Mouse (Mus musculus) frontal cortex, postnatal 25 days (tissue): ENCODE data around the gene Cntfr.
A peak's percentile ranks its signal among the peaks of the same experiment; 100 is the strongest.

Experiments
- DNase-seq, 2 experiments: peaks; one replicate each; pipeline ENCODE4 v3.0.0; 2022; ENCODE audit warnings: low spot score in 2 of 2

Cntfr gene

GRCm38 (mm10) chr4:41648157-41648556 lies 48.7 kb downstream of the Cntfr start:
- DNase-seq = no peak

- DNase-seq = no peak
Observed at GRCm38 (mm10) chr4:41645488-41645887, 51.4 kb downstream of the Cntfr start.

GRCm38 (mm10) chr4:41641199-41641822 lies 55.6 kb downstream of the Cntfr start:
- no peak for DNase-seq

DNA sequence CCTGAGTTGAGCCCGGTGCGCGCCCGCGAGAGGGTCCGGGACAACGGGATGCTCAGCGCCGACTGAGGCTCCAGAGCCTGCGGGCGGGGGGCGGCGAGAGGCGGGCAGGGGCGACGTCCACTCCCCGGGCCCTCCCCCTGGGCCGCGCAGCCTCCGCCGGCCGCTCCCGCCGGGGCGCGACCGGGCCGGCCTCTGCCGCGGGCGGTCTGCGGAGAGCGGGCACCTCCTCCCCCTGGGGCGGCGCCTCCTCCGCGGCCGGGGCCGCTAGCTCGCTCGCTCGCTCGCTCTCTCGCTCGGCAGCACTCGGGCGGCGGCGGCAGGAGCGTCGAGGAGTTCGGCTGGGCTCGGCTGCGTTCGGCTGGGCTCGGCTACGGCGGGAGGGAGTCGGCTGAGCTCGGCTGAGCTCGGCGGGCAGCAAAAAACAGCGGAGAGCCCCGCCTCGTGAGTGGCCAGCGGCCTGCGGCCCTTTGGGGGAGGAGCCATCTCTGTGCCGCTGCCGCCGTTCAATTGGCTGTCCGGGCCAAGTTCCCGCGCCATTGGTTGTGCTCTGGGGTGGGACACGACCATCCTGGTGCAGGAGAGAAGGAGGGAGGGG lies 56.9 kb downstream of the Cntfr start, which contains the start of gene Enho:
Gene Enho (minus strand): TSS at position 412 of the 595 bp plus-strand sequence.
- DNase-seq = peak; percentile 89 to 95

- no peak for DNase-seq
Observed at GRCm38 (mm10) chr4:41639214-41639841, 57.6 kb downstream of the Cntfr start.

DNA sequence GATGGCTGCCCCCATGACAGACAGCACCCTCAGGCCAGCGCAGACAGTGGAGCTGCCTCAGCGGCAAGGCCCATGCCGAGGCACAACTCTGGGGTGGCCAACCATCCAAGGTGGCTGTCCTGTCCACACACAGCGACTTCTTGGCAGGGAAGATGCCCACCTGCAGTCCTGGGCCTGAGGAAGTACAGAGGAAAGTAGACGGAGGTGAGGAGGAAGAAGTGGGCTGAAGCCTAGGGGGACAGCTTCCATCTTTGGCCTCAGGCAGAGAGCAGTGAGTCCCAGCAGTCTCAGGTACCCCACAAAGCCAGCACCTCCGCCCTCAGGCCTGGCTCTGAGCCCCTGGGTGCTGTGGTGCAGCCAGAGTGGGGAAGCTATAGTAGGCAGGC lies 58.1 kb downstream of the Cntfr start:
- DNase-seq = no peak

GRCm38 (mm10) chr4:41638186-41638731 lies 58.6 kb downstream of the Cntfr start:
- no peak for DNase-seq

DNA sequence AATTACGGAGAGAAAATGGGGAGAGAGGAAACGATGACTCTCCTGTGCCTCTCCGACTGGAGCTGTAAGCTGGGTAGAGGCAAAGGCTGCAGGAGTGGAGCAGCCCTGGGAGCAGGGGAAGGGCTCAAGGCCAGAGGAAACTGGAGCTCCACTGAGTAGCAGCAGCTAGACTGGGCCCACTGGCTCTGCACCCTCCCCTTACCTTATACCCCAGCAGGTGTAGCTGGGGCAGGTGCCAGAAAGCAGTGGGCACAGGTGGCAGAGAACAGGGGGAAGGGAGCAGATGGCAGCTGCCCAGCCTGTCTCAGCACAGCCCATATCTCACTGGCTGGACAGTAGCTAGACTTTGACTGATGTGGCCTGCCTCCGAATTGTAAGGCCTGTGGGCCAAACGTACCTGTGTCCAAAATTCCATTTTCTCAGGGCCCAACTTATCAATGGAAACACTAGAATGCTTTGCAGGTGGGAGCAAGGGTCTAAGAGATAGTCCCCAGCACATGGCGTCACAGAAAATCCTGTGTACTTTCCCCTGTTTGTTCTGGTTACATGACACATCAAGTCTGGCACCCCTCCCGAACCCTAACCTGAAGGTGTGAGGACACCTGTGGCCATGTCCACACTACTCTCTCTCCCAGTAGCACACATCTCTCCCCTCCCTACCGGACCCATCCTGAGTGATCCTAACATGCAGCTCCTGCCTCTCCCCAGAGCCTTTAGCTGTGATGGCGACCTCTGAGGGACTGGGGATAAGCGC lies 59.8 kb downstream of the Cntfr start:
- DNase-seq = no peak

- no peak for DNase-seq
Observed at GRCm38 (mm10) chr4:41636366-41636765, 60.5 kb downstream of the Cntfr start.

DNA sequence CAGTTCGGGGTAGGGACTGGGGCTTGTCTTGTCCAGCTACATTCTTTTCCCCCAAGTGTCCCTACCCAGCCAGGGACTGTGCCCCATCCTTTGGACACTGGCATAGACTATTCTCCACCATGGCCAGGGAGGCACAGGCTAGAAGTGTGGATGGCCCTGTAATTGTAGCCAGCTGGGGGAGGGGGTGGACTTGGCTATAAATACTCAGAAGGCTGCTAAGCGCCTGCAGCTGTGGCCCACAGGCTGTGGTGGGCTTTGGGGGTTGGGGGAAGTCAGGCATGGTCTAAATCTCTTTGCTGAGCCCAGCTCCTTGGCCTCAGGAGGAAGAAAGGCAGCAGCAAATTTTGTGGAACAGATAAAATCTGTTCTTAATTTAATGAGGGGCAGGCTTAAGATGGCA lies 61.0 kb downstream of the Cntfr start:
- no peak for DNase-seq

GRCm38 (mm10) chr4:41635224-41635623 lies 61.7 kb downstream of the Cntfr start:
- DNase-seq = no peak

DNA sequence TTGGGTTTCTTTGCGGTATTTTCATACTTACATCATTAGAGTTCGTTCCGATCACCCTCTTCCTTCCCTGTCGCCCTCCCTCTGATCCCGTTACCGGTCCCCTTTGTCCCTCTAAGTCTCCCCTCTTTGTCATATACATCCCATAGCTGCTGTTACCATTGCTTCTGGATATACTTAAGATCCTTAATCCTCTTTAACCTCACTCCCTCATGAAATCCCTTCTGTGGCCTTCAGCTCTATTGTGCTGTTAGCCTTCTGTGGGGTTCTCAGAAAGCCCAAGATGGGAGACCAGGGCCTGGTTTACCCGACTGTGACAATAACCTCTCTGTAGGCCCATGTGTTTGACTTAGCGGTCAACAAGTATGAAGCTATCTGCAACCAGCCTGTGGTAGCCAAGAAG lies 62.3 kb downstream of the Cntfr start:
- DNase-seq = no peak

DNA sequence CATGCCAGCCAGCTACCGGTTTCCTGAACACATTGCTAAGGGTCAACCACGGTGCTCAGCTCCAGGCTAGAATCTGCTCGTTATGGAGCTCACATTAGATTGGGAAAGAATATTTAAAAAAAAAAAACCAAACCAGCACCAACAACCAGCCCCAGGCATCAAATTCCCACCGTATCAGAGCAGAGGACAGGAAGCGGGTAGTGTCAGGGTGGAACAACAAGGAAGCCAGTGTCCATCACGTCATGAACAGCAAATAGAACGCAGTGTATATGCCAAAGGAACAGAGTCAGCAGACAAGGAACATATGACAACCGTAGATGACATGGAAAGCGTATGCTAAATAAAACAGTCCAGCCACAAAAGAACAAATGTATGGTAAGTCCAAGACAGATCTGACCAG lies 63.9 kb downstream of the Cntfr start:
- no peak for DNase-seq

DNA sequence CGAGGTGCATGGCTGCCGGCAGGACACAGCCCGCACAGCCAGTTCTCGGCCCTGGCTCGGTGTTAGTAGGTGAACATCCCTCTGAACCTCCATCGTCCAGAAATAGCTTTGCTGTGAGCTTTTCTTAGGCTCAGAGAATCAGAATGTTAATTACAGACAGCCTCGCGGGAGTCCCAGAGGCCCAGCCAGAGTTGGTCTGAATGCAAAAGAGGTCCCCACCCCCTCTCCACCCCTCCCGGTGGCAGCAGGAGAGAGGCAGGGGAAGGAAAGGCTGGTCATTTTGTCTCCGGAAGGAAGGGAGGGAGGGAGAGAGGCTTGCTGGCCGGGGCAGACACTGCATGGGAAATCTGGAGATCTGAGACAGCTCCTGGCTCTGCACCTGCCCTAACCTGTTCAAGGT lies 65.5 kb downstream of the Cntfr start:
- no peak for DNase-seq

- DNase-seq = no peak
Observed at GRCm38 (mm10) chr4:41630196-41630595, 66.7 kb downstream of the Cntfr start.

DNA sequence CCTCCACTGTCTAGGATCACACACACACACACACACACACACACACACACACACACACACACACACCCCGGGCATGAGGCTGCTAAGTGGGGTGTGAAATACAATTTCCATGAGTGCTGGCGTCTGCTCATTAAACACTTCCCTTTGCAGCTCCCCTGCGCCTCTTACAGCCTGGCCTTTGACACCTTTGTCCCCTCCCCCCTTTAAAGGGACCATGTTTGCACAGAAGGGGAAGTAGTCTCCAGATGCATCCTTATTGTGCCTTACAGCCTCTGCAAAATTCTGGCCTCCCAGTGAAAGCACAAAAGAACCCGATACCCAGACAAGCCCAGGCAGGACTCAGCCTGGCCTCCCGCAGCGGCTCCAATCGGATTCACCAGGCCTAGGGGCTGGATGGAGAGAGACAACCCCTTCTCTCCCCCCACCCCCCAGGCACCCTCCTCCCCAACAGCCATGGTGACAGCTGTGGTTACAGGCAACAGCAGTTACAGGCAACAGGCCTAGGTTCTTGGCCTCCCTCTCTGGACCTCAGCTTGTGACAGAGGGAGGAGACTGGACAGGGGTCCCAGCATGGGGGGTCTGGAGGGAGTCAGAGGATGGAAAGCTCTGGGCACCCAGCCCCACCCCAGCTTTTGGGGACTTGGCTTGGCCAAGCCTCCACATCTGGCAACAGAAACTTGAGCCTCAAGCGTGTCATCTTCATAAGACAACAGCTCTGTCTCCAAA lies 68.5 kb downstream of the Cntfr start:
- DNase-seq = no peak

DNA sequence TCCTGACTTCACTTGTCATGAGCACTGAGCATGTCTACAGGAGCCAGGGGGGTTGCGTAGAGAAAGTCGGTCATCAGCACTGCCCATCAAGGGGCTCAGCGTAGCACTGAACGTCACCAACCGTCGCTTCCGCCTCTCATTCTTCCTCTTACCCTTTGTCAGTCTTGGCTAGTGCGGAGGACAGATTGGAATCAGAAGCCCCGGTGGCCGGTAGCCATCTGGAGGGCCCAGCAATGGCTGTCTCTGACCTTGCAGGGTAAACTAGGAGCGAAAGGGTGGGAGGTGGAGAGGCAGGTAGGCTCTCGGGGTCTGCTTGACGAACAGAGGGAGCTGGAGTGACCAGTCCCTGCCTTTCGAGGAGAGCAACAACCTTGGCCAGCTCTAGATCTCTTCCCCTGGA lies 74.8 kb downstream of the Cntfr start:
- no peak for DNase-seq

GRCm38 (mm10) chr4:41618916-41619746 lies 77.8 kb downstream of the Cntfr start:
- no peak for DNase-seq

GRCm38 (mm10) chr4:41615661-41616599 lies 81.0 kb downstream of the Cntfr start:
- peak; percentile 31 to 58 for DNase-seq

GRCm38 (mm10) chr4:41614156-41614555 lies 82.7 kb downstream of the Cntfr start:
- peak; percentile 78 to 83 for DNase-seq
